Mouse (Mus musculus): ENCODE measurements at regions not wholly inside any gene's neighbourhood (a gene's known extent, or its start where the extent isn't known, plus 50 kb on each side); places are given as distances from the start of the nearest gene placed in this dataset. TPM values are rescaled to one million over a fixed set of nuclear protein-coding genes. Genes with fewer than 3 reads are reported as not detected.
A peak's percentile ranks its signal among the peaks of the same experiment; 100 is the strongest.

MicroRNA genes in the stretch of these regions (microRNA counts, 519-probe panel; counts per million panel counts)
- 2,675 counts per million, percentile 58 among the panel's probes with 10 or more counts for microRNA mmu-miR-124

Small RNA genes in the stretch of these regions (microRNA-seq; reads per million reads assigned to microRNA genes)
- gene Mir124a-1 (not detected), gene Mir3078 (not detected)
